Mouse (Mus musculus): ENCODE measurements at regions not wholly inside any gene's neighbourhood (a gene's known extent, or its start where the extent isn't known, plus 50 kb on each side); places are given as distances from the start of the nearest gene placed in this dataset.

- no peak for DNase-seq
Measured at GRCm38 (mm10) chr7:37343021-37343593, 430.3 kb downstream of the Zfp536 start.

- no peak for DNase-seq
Measured at GRCm38 (mm10) chr7:37343691-37344233, 429.7 kb downstream of the Zfp536 start.

GRCm38 (mm10) chr7:37346041-37346440, 427.4 kb downstream of the Zfp536 start:
- peak; percentile 52 to 69 for DNase-seq

- peak; percentile 79 to 92 for DNase-seq
Measured at GRCm38 (mm10) chr7:37357647-37358395, 415.6 kb downstream of the Zfp536 start.

GRCm38 (mm10) chr7:37358492-37358891, 414.9 kb downstream of the Zfp536 start:
- DNase-seq = no peak

GRCm38 (mm10) chr7:37359473-37359872, 414.0 kb downstream of the Zfp536 start:
- no peak for DNase-seq

- peak in 1 of 2 experiments; percentile 43 for DNase-seq
Measured at GRCm38 (mm10) chr7:37360171-37360570, 413.3 kb downstream of the Zfp536 start.

GRCm38 (mm10) chr7:37361802-37362441, 411.5 kb downstream of the Zfp536 start:
- DNase-seq = peak; percentile 9 to 58

- no peak for DNase-seq
Measured at GRCm38 (mm10) chr7:37362879-37363278, 410.6 kb downstream of the Zfp536 start.

GRCm38 (mm10) chr7:37363629-37364175, 409.7 kb downstream of the Zfp536 start:
- no peak for DNase-seq

- no peak for DNase-seq
Measured at GRCm38 (mm10) chr7:37364221-37364620, 409.2 kb downstream of the Zfp536 start.

- no peak for DNase-seq
Measured at GRCm38 (mm10) chr7:37366006-37366405, 407.4 kb downstream of the Zfp536 start.

- no peak for DNase-seq
Measured at GRCm38 (mm10) chr7:37369698-37370097, 403.7 kb downstream of the Zfp536 start.

- DNase-seq = peak; percentile 67 to 79
Measured at GRCm38 (mm10) chr7:37373864-37374263, 399.6 kb downstream of the Zfp536 start.

GRCm38 (mm10) chr7:37375044-37375443, 398.4 kb downstream of the Zfp536 start:
- no peak for DNase-seq

GRCm38 (mm10) chr7:37375591-37375990, 397.9 kb downstream of the Zfp536 start:
- DNase-seq = no peak

GRCm38 (mm10) chr7:37376207-37376606, 397.2 kb downstream of the Zfp536 start:
- DNase-seq = no peak

GRCm38 (mm10) chr7:37377889-37378521, 395.4 kb downstream of the Zfp536 start:
- no peak for DNase-seq

GRCm38 (mm10) chr7:37387871-37388270, 385.6 kb downstream of the Zfp536 start:
- DNase-seq = no peak

GRCm38 (mm10) chr7:37388843-37389702, 384.4 kb downstream of the Zfp536 start:
- DNase-seq = no peak

GRCm38 (mm10) chr7:37389703-37390087, 383.7 kb downstream of the Zfp536 start:
- no peak for DNase-seq

GRCm38 (mm10) chr7:37390271-37390670, 383.2 kb downstream of the Zfp536 start:
- no peak for DNase-seq

All from kidney, postnatal 25 days (tissue).